Mouse (Mus musculus) layer of hippocampus, adult 9-10 months (tissue): ENCODE data around the gene Emc1.
"Not testable (repeated sequence)": the region's sequence is repeated elsewhere in the genome, so short reads cannot be mapped to it uniquely, and the experiment has no call there.

Experiments used
- DNase-seq: peaks from one replicate; pipeline ENCODE4 v3.0.0; 2022; ENCODE audit warnings: low spot score

Gene Emc1

GRCm38 (mm10) chr4:139357211-139357610 is 4.8 kb downstream of the Emc1 start:
- DNase-seq = no peak

- no peak for DNase-seq
Observed at GRCm38 (mm10) chr4:139360761-139361548, 8.6 kb downstream of the Emc1 start.

GRCm38 (mm10) chr4:139367336-139367735 is 14.9 kb downstream of the Emc1 start:
- no peak for DNase-seq

- no peak for DNase-seq
Observed at GRCm38 (mm10) chr4:139368038-139368437, 15.7 kb downstream of the Emc1 start.

GRCm38 (mm10) chr4:139373130-139373529 is 20.7 kb downstream of the Emc1 start:
- no peak for DNase-seq

- no peak for DNase-seq
Observed at GRCm38 (mm10) chr4:139373531-139373930, 21.1 kb downstream of the Emc1 start.

GRCm38 (mm10) chr4:139379719-139380118 is 27.3 kb downstream of the Emc1 start:
- no peak for DNase-seq

- peak; percentile 98 for DNase-seq
Observed at GRCm38 (mm10) chr4:139380207-139380748, 27.9 kb downstream of the Emc1 start.

- no peak for DNase-seq
Observed at GRCm38 (mm10) chr4:139380775-139381451, 28.5 kb downstream of the Emc1 start.

GRCm38 (mm10) chr4:139381452-139381845 is 29.1 kb downstream of the Emc1 start:
- no peak for DNase-seq

- no peak for DNase-seq
Observed at GRCm38 (mm10) chr4:139382231-139382630, 29.8 kb downstream of the Emc1 start.

- not testable (repeated sequence) for DNase-seq
Observed at GRCm38 (mm10) chr4:139385841-139386240, 33.5 kb downstream of the Emc1 start.

GRCm38 (mm10) chr4:139386869-139387319 is 34.5 kb downstream of the Emc1 start:
- no peak for DNase-seq

GRCm38 (mm10) chr4:139389557-139389956 is 37.2 kb downstream of the Emc1 start:
- DNase-seq = no peak

GRCm38 (mm10) chr4:139395431-139395830 is 43.0 kb downstream of the Emc1 start:
- DNase-seq = no peak

- no peak for DNase-seq
Observed at GRCm38 (mm10) chr4:139400487-139400886, 48.1 kb downstream of the Emc1 start.

GRCm38 (mm10) chr4:139403214-139403613 is 50.8 kb downstream of the Emc1 start:
- no peak for DNase-seq

GRCm38 (mm10) chr4:139411351-139411750 is 59.0 kb downstream of the Emc1 start:
- no peak for DNase-seq

- no peak for DNase-seq
Observed at GRCm38 (mm10) chr4:139417868-139418267, 65.5 kb downstream of the Emc1 start.

GRCm38 (mm10) chr4:139421621-139422020 is 69.2 kb downstream of the Emc1 start:
- no peak for DNase-seq

- DNase-seq = no peak
Observed at GRCm38 (mm10) chr4:139422409-139422808, 70.0 kb downstream of the Emc1 start.

- no peak for DNase-seq
Observed at GRCm38 (mm10) chr4:139423270-139423669, 70.9 kb downstream of the Emc1 start.
